Mouse (Mus musculus) large intestine, adult 2 months (tissue): ENCODE measurements around the gene Amotl1. TPM values are rescaled to one million over a fixed set of nuclear protein-coding genes. Genes with fewer than 3 reads are reported as not detected.

ENCODE experiments used
- DNase-seq: peaks from one replicate; pipeline ENCODE4 v3.0.0-alpha.2; 2012; ENCODE audit warnings: low read depth, low spot score
- WGBS: fragments of 180-500 bp; shearing (Covaris S2); methylation state at CpG from one replicate; pipeline ENCODE4 v1.1.7; 2018; 5-methylcytosine and 5-hydroxymethylcytosine counted together
- polyA plus RNA-seq: library from polyadenylated mRNA; depleted of rRNA; stranded (reverse); fragments of >200 nt; gene quantifications from 2 replicates; pipeline ENCODE4 v1.2.3, GENCODE M21; 2012

The Amotl1 gene
- polyA plus RNA-seq, 1 experiment, result 4.9 TPM

DNA sequence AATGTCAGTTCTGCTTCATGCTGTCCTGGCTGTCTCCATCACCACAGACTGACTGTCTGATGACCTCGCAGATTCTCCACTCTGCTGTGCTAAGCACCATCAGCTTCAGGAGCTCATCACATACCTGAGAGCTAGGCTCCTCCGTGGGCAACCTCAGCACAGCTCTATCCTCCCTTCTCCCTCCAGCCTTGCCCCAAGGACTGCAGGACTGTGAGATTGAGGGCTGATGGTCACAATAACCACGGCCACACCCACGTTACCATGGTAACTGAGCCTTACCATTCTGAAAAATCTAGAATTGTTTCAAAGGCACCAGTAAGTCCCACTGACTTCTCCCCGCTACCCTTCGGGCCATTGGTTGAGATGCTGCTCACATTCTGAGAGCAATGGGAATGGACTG lies 1.5 kb downstream of the Amotl1 start:
- no peak for DNase-seq
- 61% methylated on average over 6 of the region's 6 CpGs for WGBS

DNA sequence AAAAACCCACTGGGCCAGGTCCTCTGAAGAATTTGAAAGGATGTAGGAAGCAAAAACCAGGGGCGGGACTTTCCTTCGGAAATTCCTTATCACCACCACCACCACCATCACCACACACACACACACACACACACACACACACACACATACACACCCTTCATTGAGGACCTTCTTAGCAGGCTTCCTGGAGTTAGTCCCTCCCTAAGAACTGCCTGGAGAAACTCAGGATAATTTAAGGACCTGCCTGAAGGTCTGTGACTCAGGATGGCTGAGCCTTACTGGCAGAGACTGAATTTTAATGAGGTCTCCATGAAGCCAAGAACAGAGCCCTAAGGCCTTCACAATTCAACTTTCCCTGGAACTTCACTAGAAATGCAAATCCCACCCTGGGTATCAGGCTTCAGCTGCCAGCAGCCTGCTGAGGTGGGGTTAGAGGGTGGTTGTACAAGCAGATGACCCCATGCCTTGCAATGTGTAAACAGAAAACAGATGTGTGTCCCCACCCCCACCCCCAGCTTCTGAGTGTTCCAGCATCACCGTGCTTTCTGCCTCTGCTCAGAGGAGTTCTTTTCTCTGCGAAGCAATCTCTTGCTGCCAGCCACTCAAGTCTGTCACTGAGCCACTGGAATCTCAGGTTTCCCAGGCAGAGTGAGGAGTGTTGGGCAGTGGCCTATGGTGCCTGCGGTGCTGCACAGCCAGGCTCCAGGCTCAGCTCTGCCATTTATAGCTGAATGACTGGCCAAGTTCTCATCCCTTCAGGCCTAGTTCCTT lies 2.4 kb downstream of the Amotl1 start:
- 33% methylated on average over 5 of the region's 5 CpGs for WGBS
- DNase-seq, result no peak

DNA sequence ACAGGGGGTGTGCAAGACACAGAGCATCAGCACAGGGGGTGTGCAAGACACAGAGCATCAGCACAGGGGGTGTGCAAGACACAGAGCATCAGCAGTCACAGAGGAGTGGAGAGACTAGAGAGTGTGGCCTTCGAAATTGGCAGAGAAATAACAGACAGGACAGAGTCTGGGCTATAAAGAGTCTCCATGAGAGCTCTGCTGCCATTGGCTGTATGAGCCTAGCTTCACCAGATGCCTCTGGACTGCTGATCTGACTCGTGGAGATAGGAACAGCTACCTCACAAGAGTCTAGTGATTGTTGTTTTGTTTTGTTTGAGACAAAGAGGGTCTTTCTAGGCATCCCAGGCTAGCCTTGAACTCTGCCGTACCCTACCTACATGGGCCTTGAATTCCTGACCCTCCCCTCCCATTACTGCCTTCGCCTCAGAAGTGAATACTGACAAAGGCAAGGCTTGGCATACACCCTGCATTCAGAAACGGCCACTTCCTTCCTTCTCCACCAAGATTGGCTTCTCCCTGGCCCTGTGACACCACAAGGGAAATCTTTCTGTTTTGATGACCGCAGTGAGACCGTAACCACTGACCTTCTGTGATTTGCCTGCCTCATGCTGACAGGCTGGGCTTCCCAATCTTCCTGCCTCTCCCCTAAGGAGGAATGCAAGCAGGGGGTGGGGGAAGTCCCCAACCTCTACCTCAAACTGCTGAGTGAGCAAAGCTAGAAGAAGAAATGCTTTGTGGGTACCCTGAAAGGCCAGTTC lies 3.4 kb downstream of the Amotl1 start:
- no peak for DNase-seq

DNA sequence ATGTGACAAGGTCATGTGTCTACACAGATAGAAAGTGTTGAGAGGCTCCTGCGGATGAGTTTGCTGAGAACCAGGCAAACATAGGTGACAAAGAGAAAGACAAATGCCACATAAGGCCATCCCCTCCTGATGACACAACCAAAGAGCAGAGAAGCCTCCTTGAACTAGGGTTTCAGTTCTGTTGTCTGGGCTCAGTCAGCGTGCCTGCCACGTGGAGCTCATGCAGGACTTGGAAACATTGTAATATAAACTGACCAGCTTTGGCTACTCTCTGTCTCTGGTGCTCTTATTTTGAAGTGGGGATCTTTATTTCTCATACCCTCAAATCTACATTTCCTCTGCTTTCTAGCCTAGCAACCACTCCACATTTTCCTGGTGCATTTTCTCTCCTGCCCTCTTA lies 8.6 kb downstream of the Amotl1 start:
- 61% methylated on average over 3 of the region's 3 CpGs for WGBS

More for the DNA sequence above, 3.4 kb downstream of the Amotl1 start:
- 42% methylated on average over 7 of the region's 7 CpGs for WGBS

DNA sequence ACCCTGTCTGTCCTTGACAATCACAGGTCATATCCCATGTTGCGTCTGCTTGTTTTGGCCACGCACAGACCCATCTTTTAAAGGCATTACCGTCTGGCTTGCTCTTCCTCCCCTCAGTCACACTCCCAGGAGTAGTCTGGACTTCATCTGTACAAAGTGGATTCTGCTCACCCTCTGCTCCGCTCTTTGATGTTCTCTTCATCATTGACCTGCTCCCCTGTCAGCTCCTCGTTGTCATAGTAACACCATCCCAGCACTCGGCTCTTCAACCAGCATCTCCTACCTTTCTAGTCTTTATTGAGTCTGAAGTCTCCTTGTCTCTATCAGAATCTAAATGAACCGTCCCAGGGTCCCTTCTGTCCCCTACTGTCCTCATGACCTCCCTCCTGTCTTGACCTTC lies 9.3 kb downstream of the Amotl1 start:
- no peak for DNase-seq
- 77% methylated on average over 7 of the region's 7 CpGs for WGBS

More for the DNA sequence above, 8.6 kb downstream of the Amotl1 start:
- no peak for DNase-seq

DNA sequence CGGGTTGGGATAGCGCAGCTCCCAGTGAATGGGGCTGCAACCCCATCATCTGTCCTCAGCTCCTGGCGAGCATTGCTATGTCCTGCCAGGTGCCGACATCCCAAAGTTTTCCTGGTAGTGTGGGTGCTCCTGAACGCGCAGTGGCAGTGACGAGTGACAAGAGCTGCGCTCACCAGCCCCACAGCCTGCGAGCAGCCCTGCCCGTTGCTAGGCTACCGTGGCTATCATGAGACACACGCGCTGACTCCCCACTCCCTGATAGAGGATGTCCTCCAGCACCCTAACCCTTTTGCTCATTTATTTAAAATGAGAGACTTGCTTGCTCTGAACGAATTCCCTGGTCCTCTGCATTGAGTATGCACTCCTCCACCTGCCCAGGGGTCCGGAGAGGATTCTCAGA lies 10.7 kb downstream of the Amotl1 start:
- WGBS, result 17% methylated on average over 15 of the region's 15 CpGs

DNA sequence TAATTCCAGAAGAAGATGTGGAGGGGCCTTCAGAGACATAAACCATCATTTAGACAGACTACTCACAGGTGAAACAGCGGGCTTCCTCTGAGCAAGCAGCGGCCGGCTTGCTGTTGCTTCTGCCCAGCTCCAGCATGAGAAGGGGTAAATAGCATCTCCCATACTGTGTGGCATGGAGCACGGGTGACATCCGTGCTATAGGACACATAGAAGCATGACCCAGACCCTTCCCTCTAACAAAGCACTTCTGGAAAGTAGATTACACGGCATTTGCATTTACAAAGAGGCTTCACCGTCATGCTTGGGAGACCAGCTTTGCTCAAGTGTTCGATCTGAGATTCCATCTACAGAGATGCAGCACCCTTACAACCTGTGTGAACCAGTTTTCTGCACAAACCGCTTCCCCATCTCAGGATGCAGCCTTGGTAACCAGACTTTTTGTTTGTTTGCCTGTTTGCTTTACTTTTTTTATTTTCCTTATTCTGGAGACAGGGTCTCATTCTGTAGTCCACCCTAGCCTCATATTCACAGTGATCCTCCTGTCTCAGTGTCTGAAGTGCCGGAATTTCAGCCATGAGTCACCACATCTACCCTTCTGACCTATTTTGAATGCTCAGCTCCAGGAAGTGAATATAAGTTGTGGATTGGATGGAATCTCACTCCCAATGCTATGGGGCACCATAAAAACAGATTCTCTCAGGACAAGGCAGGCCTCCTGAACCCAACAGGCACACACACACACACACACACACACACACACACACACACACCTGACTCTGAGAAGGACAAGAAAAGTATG lies 12.3 kb downstream of the Amotl1 start:
- no peak for DNase-seq
- 66% methylated on average over 10 of the region's 10 CpGs for WGBS

More for the DNA sequence above, 10.7 kb downstream of the Amotl1 start:
- DNase-seq, result no peak

DNA sequence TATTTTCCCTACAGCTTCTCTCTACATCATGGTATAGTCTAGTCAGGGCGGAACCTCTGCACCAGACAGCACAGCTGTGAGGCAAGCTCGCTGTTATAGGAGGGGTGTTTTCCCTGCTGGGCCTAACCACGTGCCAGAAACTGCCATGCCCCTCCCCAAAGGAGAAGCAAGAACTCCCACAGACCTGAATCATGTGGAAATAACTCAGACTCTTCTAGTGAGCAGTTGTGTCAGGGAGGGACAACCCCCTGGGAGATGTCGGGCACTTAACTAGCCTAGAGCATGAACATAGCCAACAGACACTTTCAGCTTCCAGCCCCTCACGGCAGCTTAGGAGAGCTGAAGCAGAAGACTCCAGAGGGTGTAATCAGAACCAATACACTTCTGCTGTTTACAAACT lies 13.1 kb downstream of the Amotl1 start:
- no peak for DNase-seq
- WGBS, result 33% methylated on average over 5 of the region's 5 CpGs

DNA sequence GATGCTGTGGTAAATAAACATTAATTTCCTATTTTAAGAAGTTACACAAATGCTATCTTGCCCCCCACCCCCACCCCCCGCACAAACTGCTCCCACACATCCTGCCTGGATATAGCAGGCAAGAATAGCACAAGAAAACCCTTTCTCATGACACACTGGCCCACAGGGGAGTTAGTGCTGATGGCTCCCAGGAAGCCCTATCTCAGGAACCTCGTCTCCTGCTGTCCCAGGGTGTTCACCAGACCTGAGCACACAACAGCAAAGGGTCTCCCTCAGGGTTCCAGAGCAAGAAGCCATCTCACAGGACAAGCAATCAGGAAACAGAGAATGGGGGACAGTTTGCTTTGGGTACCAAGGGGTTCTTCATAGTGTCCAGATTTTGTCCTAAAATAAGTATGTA lies 17.3 kb downstream of the Amotl1 start:
- WGBS, result 65% methylated on average over 2 of the region's 2 CpGs
- DNase-seq, result no peak

DNA sequence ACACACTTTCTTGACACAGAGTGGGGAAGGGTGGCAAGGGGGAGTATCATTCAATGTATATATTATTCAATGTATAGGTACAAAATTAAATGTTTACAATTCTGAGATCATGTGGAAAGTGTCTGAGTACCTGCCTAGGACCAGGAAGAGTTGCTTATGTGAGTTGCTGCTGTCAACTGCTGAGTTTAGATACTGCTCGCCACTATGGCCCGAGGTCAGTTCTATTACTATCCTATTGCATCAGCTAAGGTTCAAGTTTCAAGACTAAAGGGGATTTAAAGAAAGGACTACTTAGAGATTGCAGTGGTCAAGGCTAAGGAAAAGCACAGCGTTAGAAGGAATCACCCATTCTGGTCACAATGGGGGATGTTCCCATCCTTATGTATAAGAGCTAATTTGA lies 18.9 kb downstream of the Amotl1 start:
- WGBS, result 89% methylated on average over 3 of the region's 3 CpGs
- DNase-seq, result no peak

DNA sequence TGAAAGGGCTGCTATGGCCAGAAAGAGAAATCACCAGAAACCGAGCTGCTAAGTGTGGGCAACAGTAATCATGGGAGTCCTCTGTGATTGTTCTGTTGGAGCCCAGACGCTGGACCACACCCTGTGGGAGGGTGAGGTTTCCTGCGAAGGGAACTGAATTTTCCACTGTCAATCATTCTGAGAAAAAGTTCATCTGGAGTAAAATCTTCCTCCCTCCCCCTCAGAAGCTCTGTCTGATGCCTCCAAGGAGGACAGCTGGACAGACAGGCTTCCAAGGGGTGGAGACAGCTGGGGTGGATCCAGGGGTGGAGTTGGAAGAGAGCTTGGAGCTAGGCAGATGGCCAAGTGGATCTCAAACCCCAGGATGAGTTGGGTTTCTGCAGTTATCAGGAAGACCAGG lies 19.8 kb downstream of the Amotl1 start:
- WGBS, result 8% methylated on average over 3 of the region's 3 CpGs
- DNase-seq, result no peak

DNA sequence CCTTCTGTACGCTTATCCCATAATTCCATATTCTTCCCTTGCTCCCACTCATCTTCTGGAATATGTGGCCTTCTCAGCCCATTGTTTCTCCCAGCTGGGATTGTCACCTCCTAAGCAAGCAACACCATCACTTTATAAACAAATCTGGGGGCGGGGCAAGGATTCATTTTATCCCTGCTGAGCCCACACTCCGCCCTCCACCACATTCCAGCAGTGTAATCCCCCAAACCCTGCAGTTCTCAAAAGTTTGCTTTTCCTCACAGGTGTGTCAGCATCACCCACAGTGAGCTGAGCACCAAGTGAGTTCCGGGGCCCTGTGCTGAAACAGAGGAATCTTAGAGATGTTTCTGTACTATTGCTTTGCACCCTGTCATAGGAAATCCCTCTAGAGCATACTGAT lies 20.9 kb downstream of the Amotl1 start:
- 47% methylated on average over 4 of the region's 4 CpGs for WGBS

DNA sequence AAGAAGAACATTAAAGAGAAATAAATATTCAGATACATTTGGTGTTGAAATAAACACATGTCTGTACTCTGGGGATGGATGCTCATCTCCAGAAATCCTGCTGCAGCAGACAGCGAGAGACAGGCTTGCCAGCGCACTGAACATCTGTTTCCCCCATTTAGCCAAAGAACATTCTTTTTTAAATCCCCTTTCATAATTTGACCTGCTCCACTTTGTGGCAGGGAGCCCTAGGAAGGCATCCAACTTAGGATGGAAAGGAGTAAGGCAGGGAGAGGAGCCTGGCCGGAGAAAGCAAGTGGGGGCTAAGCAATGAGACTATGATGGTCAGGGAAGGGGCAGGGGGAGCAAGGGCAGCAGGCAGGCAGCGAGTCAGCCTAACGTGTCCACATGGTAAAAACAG lies 21.6 kb downstream of the Amotl1 start:
- 35% methylated on average over 5 of the region's 5 CpGs for WGBS
- no peak for DNase-seq

More for the DNA sequence above, 20.9 kb downstream of the Amotl1 start:
- no peak for DNase-seq

DNA sequence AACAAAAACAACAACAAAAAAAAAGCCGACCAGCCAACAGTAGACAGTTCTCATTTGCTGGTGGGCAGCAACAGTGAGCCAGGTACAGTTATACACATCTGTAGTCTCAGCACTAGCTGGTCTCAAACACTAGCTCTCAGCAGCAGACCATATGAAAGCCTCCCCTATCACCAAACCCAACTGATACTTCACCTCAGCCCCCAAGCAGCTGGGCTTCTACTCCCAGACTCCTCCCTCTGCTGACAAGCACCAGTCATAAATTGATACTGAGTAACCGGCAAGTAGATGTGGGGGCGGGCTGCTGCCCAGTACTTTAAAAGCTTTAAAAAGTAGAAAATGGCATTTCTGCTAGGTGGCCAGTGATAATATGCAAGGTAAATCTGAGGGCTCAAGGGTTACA lies 22.0 kb downstream of the Amotl1 start:
- WGBS, result 32% methylated on average over 3 of the region's 3 CpGs
- DNase-seq, result no peak

DNA sequence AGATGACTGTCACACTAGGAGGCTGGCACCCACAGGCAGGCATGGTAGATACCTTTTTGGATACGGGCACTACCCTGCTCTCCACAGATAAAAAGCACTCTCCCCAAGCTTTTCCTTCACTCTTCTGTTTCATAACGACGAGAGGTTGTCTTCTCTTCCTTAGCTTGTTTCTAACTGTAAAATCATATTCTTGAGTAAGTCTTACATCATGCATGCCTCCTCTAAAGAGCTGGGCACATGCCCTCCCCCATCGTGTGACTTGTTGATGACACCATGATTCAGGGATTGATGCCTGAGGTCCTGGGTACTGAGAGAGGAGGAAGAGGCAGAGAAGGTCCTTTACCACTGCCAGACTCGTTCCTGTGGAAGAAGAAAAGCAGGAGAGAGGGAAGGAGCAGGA lies 24.7 kb downstream of the Amotl1 start:
- 76% methylated on average over 5 of the region's 5 CpGs for WGBS

DNA sequence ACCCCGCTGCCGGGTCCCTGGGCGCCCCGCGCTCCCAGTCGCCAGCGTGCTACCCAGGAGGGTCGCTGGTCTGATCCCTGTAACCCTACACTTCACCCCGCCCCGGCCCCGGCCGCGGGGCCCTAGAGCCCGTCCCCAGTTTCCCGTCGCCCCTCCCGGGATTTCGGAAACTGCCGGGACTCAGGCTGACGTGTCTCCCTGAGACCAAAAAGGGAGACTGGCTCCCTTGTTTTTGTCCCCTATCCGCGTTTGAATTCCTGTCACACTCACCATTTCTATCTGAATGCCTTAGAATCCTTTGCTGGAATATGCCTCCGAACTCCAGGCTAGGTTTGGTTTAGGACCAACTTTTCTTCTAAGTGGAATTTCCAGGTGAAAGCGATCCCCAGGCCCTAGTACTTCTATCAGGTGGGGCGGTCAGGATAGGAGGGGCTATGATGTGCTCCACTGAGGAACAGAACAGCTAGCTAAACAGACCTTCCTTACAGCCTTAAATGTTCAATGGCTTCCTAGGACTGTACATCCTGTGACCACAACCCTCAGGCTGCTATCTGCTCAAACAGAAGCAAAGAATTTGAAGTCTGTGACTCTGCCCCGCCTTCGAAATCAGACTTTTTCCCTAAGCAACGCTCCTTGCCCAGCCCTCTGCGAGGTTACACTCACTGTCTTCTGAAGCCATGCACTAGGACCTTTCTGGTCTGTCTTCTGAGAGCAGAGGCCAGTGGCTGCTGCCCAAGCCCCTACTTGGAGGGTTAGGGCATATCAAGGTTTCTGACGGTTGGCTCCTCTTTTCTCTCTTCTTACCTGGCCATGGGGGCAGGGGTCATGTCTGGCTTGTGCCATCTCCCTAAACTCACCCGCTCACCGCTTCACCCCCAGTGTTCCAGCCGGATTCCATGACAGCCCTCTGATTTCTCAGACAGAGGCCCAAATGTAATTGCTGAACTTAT lies 29.6 kb downstream of the Amotl1 start:
- no peak for DNase-seq
- WGBS, result 13% methylated on average over 33 of the region's 33 CpGs

More for the DNA sequence above, 24.7 kb downstream of the Amotl1 start:
- DNase-seq, result no peak

DNA sequence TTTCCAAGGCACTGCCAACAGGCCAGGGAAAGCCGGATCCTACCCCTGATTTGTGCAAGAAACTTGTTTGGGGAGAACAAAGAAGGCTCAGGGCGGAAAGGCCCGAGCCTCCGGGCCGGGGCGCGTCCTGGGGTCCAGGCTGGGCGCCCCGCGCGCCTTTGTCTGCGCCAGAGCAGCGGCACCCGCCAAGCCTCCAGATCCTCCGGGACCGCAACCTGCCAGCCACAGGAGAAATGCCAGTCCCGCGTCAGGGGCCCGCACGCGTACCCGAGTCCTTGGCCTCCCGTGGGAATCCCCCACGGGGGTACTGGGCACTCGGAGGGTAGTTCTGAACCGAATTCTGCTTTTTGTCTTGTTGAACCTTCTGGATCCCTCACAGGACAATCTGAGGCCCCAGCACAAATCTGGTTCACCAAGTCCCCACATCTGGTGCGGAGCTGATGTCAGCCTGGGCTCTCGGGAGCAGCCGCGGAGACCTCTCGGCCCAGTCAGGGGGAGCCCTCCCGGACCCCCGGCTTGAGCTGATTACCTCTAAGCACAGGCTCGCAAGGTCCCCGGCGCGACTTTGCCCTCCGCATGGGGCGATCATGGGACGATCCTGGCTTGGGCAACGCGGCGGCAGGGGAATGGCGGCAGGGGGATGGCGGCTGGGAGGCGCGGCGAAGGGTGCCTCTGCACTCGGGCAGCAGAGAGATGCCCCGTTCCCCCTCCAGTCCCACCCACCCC lies 30.5 kb downstream of the Amotl1 start:
- no peak for DNase-seq
- WGBS, result under 1% methylated on average over 50 of the region's 50 CpGs

DNA sequence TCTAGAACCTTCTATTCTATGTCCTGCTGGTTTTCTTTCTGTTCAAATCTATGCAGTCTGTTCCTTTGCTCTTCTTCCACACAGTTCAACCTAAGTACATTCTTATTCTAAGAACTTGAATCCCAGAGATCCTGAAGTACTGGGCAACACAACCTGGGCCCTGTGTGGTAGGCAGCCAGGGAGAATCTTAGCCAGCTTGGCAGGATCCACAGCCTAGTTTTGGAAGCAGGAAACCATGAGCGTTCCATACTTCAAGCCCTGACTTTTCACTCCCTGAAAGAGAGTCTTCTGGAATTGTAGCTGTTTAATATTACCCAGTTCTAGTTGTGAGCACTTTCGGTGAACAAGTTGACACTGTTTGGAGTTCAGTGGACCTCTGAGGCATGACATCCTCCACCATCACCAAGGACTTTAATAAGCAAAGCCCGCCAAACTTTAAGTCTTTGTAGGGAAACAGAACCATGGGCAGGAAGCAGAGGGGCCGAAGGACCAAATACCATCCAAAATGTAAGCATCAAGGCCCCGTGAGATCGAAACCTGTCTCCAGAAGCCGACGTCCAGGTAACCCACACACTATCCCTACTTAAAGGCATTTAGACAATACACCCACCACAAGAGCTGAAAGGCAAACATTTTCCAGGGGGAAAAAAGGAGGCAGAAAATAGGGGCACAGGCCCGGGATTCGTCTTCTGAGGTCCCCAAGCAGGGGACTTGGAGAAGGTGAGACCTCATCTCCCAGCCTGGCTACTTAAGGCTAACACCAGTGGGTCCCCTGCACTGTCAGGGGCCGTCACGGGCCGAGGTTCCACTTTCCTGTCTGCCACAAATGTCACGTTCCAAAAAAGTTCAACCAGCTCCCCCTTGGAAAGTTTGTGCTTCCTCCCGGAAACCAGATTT lies 31.3 kb downstream of the Amotl1 start:
- 20% methylated on average over 15 of the region's 15 CpGs for WGBS
- DNase-seq, result no peak
